Mouse (Mus musculus) midbrain, embryonic 12.5 days (tissue): ENCODE data around the gene Dll4. TPM values are rescaled to one million over a fixed set of nuclear protein-coding genes. Genes with fewer than 3 reads are reported as not detected.

Experiments
- ATAC-seq: fragments of 200-750 bp; cut with Nextera tagmentation; 2 replicates; pipeline ENCODE4 v1.8.0; 2017; ENCODE audit warnings: low read depth, moderate TSS enrichment, moderate library complexity; ENCODE audit not compliant: low FRiP score
- H3K27ac ChIP-seq: fragments of 300-500 bp; sonication (generic); replicated peaks from 2 replicates; pipeline ENCODE4 v1.5.1; 2016; ENCODE audit warnings: mild to moderate bottlenecking
- H3K27me3 ChIP-seq: fragments of 300-500 bp; sonication (generic); 2 replicates; pipeline ENCODE4 v1.6.1; 2016; ENCODE audit warnings: mild to moderate bottlenecking
- H3K36me3 ChIP-seq: fragments of 300-500 bp; sonication (generic); 2 replicates; pipeline ENCODE4 v1.6.1; 2016
- H3K4me1 ChIP-seq: fragments of 300-500 bp; sonication (generic); 2 replicates; pipeline ENCODE4 v1.6.1; 2016
- H3K4me2 ChIP-seq: fragments of 300-500 bp; sonication (generic); replicated peaks from 2 replicates; pipeline ENCODE4 v1.6.1; 2016; ENCODE audit warnings: mild to moderate bottlenecking, moderate library complexity
- H3K4me3 ChIP-seq: fragments of 300-500 bp; sonication (generic); 2 replicates; pipeline ENCODE4 v1.5.1; 2016; ENCODE audit warnings: mild to moderate bottlenecking
- H3K9ac ChIP-seq: fragments of 300-500 bp; sonication (generic); replicated peaks from 2 replicates; pipeline ENCODE4 v1.6.1; 2016; ENCODE audit warnings: mild to moderate bottlenecking, moderate library complexity
- H3K9me3 ChIP-seq: fragments of 300-500 bp; sonication (generic); 2 replicates; pipeline ENCODE4 v1.6.1; 2016; ENCODE audit warnings: mild to moderate bottlenecking
- WGBS: fragments of 180-500 bp; shearing (Covaris S2); methylation state at CpG from one replicate; pipeline ENCODE4 v1.1.7; 2016; 5-methylcytosine and 5-hydroxymethylcytosine counted together
- polyA plus RNA-seq: library from polyadenylated mRNA; unstranded; fragments of >200 nt; fragmentation: Nextera tagmentation; extraction: Ambion mirVana; gene quantifications from 2 replicates; pipeline ENCODE4 v1.2.1, GENCODE M21; 2016

Gene Dll4
- polyA plus RNA-seq: 4.4 and 5.0 TPM in 2 replicates

- peaks cover 64% of the 10 kb centered on the region for H3K4me1 ChIP-seq
- WGBS: under 1% methylated on average over 33 of the region's 33 CpGs
These were observed at the start of gene Dll4 for GRCm38 (mm10) chr2:119325568-119326143. Gene Dll4, plus strand, starts transcription at chr2:119325784.

GRCm38 (mm10) chr2:119276926-119277325, 48.7 kb upstream of the Dll4 start:
- ATAC-seq: no peak
- WGBS: 80% methylated on average over 7 of the region's 7 CpGs
- Histone ChIP-seq H3K27ac (no peak overlapping the region), H3K27me3 (no peaks in the 10 kb centered on the region), H3K36me3 (no peaks in the 10 kb centered on the region), H3K4me1 (no peaks in the 10 kb centered on the region), H3K9me3 (no peaks in the 10 kb centered on the region), H3K4me2 (no peak overlapping the region), H3K4me3 (no peak overlapping the region), H3K9ac (no peak overlapping the region)

More at GRCm38 (mm10) chr2:119325568-119326143, at the start of gene Dll4:
- Histone ChIP-seq H3K36me3 (no peaks in the 10 kb centered on the region), H3K27ac (no peak within 1 kb of the TSS), H3K9me3 (no peaks in the 10 kb centered on the region), H3K4me2 (peak within 1 kb of the TSS; percentile 64), H3K4me3 (peak within 1 kb of the TSS; percentile 42), H3K9ac (peak within 1 kb of the TSS; percentile 28), H3K27me3 (peaks cover 100% of the 10 kb centered on the region)
- no peak for ATAC-seq

GRCm38 (mm10) chr2:119277810-119278209, 47.8 kb upstream of the Dll4 start:
- no peak for ATAC-seq
- Histone ChIP-seq H3K4me1 (no peaks in the 10 kb centered on the region), H3K4me2 (no peak overlapping the region), H3K9me3 (no peaks in the 10 kb centered on the region), H3K4me3 (no peak overlapping the region), H3K27me3 (no peaks in the 10 kb centered on the region), H3K36me3 (no peaks in the 10 kb centered on the region), H3K9ac (no peak overlapping the region), H3K27ac (no peak overlapping the region)
- 86% methylated on average over 23 of the region's 23 CpGs for WGBS

- H3K9me3 ChIP-seq: no peaks in the 10 kb centered on the region
- no peak overlapping the region for H3K4me2 ChIP-seq
- H3K27me3 ChIP-seq: no peaks in the 10 kb centered on the region
- no peak for ATAC-seq
- 92% methylated on average over 7 of the region's 7 CpGs for whole genome bisulfite sequencing
- no peak overlapping the region for H3K27ac ChIP-seq
- H3K4me3 ChIP-seq: no peak overlapping the region
- no peaks in the 10 kb centered on the region for H3K4me1 ChIP-seq
- no peaks in the 10 kb centered on the region for H3K36me3 ChIP-seq
- H3K9ac ChIP-seq: no peak overlapping the region
These were observed 43.6 kb upstream of the Dll4 start for GRCm38 (mm10) chr2:119281899-119282565.

GRCm38 (mm10) chr2:119287372-119287771, 38.2 kb upstream of the Dll4 start:
- ATAC-seq: no peak
- H3K4me1 ChIP-seq: peaks cover 12% of the 10 kb centered on the region
- no peak overlapping the region for H3K4me2 ChIP-seq
- H3K9ac ChIP-seq: no peak overlapping the region
- WGBS: 92% methylated on average over 5 of the region's 5 CpGs
- peaks cover 16% of the 10 kb centered on the region for H3K36me3 ChIP-seq
- H3K27me3 ChIP-seq: no peaks in the 10 kb centered on the region
- no peak overlapping the region for H3K27ac ChIP-seq
- no peaks in the 10 kb centered on the region for H3K9me3 ChIP-seq
- H3K4me3 ChIP-seq: no peak overlapping the region

GRCm38 (mm10) chr2:119288270-119288882, 37.2 kb upstream of the Dll4 start, which contains the start of gene Vps18:
Gene Vps18, plus strand, starts transcription at chr2:119288740.
- H3K4me3 ChIP-seq: peak within 1 kb of the TSS; percentile 70
- under 1% methylated on average over 31 of the region's 31 CpGs for WGBS
- peak within 1 kb of the TSS; percentile 92 for H3K4me2 ChIP-seq
- peak within 1 kb of the TSS; percentile 52; the same call in 1 of the 2 replicates for H3K27ac ChIP-seq
- no peaks in the 10 kb centered on the region for H3K27me3 ChIP-seq
- peak within 1 kb of the TSS; percentile 81 for H3K9ac ChIP-seq
- H3K36me3 ChIP-seq: peaks cover 26% of the 10 kb centered on the region
- H3K9me3 ChIP-seq: no peaks in the 10 kb centered on the region
- ATAC-seq: peak; percentile 93
- peaks cover 12% of the 10 kb centered on the region for H3K4me1 ChIP-seq

GRCm38 (mm10) chr2:119289014-119289416, 36.6 kb upstream of the Dll4 start:
- H3K27ac ChIP-seq: peak overlapping the region; percentile 15; the same call in 1 of the 2 replicates
- no peaks in the 10 kb centered on the region for H3K27me3 ChIP-seq
- H3K4me1 ChIP-seq: peaks cover 12% of the 10 kb centered on the region
- H3K4me3 ChIP-seq: peak overlapping the region; percentile 70
- ATAC-seq: peak; percentile 36; the same call in 1 of the 2 replicates
- H3K4me2 ChIP-seq: peak overlapping the region; percentile 92
- 4% methylated on average over 11 of the region's 11 CpGs for WGBS
- H3K9me3 ChIP-seq: no peaks in the 10 kb centered on the region
- H3K36me3 ChIP-seq: peaks cover 33% of the 10 kb centered on the region
- H3K9ac ChIP-seq: peak overlapping the region; percentile 81

GRCm38 (mm10) chr2:119292281-119292680, 33.3 kb upstream of the Dll4 start:
- no peak overlapping the region for H3K4me3 ChIP-seq
- peaks cover 12% of the 10 kb centered on the region for H3K4me1 ChIP-seq
- H3K27ac ChIP-seq: no peak overlapping the region
- no peak overlapping the region for H3K4me2 ChIP-seq
- H3K9me3 ChIP-seq: no peaks in the 10 kb centered on the region
- WGBS: 94% methylated on average over 5 of the region's 5 CpGs
- no peaks in the 10 kb centered on the region for H3K27me3 ChIP-seq
- H3K36me3 ChIP-seq: peaks cover 58% of the 10 kb centered on the region
- no peak for ATAC-seq
- no peak overlapping the region for H3K9ac ChIP-seq

- Histone ChIP-seq H3K4me3 (no peak overlapping the region), H3K9ac (no peak overlapping the region), H3K27me3 (no peaks in the 10 kb centered on the region), H3K36me3 (peaks cover 64% of the 10 kb centered on the region), H3K27ac (no peak overlapping the region), H3K9me3 (no peaks in the 10 kb centered on the region), H3K4me2 (no peak overlapping the region), H3K4me1 (peaks cover 12% of the 10 kb centered on the region)
- ATAC-seq: no peak
- WGBS: 95% methylated on average over 17 of the region's 17 CpGs
These were observed 32.7 kb upstream of the Dll4 start for GRCm38 (mm10) chr2:119292852-119293251.

- 93% methylated on average over 17 of the region's 17 CpGs for WGBS
- no peak overlapping the region for H3K9ac ChIP-seq
- peaks cover 68% of the 10 kb centered on the region for H3K36me3 ChIP-seq
These were observed 32.3 kb upstream of the Dll4 start for GRCm38 (mm10) chr2:119293311-119293710.

GRCm38 (mm10) chr2:119293776-119294390, 31.7 kb upstream of the Dll4 start:
- WGBS: 95% methylated on average over 34 of the region's 34 CpGs
- no peak for ATAC-seq
- H3K9me3 ChIP-seq: no peaks in the 10 kb centered on the region

More at GRCm38 (mm10) chr2:119293311-119293710, 32.3 kb upstream of the Dll4 start:
- H3K4me2 ChIP-seq: no peak overlapping the region
- H3K27ac ChIP-seq: no peak overlapping the region
- H3K27me3 ChIP-seq: no peaks in the 10 kb centered on the region
- H3K4me1 ChIP-seq: peaks cover 10% of the 10 kb centered on the region
- H3K9me3 ChIP-seq: no peaks in the 10 kb centered on the region
- no peak for ATAC-seq
- H3K4me3 ChIP-seq: no peak overlapping the region

GRCm38 (mm10) chr2:119294411-119294810, 31.2 kb upstream of the Dll4 start:
- WGBS: 94% methylated on average over 18 of the region's 18 CpGs
- ATAC-seq: no peak
- no peak overlapping the region for H3K27ac ChIP-seq
- no peak overlapping the region for H3K9ac ChIP-seq
- H3K9me3 ChIP-seq: no peaks in the 10 kb centered on the region
- H3K36me3 ChIP-seq: peaks cover 77% of the 10 kb centered on the region
- peaks cover 4% of the 10 kb centered on the region for H3K4me1 ChIP-seq
- no peak overlapping the region for H3K4me2 ChIP-seq
- no peak overlapping the region for H3K4me3 ChIP-seq
- H3K27me3 ChIP-seq: no peaks in the 10 kb centered on the region

More at GRCm38 (mm10) chr2:119293776-119294390, 31.7 kb upstream of the Dll4 start:
- Histone ChIP-seq H3K36me3 (peaks cover 74% of the 10 kb centered on the region), H3K4me3 (no peak overlapping the region), H3K27ac (no peak overlapping the region), H3K4me1 (peaks cover 10% of the 10 kb centered on the region), H3K4me2 (no peak overlapping the region), H3K9ac (no peak overlapping the region), H3K27me3 (no peaks in the 10 kb centered on the region)
